Mouse (Mus musculus) heart, postnatal 0 days (tissue): Measurements from ENCODE around the gene Sh2d3c.

Experiments
- CTCF ChIP-seq: IDR thresholded peaks from 2 replicates; pipeline ENCODE4 v1.5.1; 2016; ENCODE audit warnings: antibody characterized with exemption, control low read depth, low read depth
- EP300 ChIP-seq: IDR thresholded peaks from 2 replicates; pipeline ENCODE4 v1.6.1; 2016; ENCODE audit warnings: antibody characterized with exemption, low read depth

GRCm38 (mm10) chr2:32730854-32731253, 10.0 kb downstream of the Sh2d3c start:
- TF ChIP-seq CTCF (no peak), EP300 (no peak)
